Mouse (Mus musculus) forebrain, embryonic 15.5 days (tissue): ENCODE measurements around the gene Defb30. TPM values are rescaled to one million over a fixed set of nuclear protein-coding genes. Genes with fewer than 3 reads are reported as not detected.

ENCODE experiments used
- ATAC-seq: fragments of 200-750 bp; cut with Nextera tagmentation; replicated peaks from 2 replicates; pipeline ENCODE4 v1.8.0; 2017; ENCODE audit warnings: mild to moderate bottlenecking, moderate TSS enrichment, moderate library complexity
- H3K27ac ChIP-seq: fragments of 300-500 bp; sonication (generic); replicated peaks from 2 replicates; pipeline ENCODE4 v1.5.1; 2015; ENCODE audit warnings: mild to moderate bottlenecking, inconsistent platforms
- H3K27me3 ChIP-seq: fragments of 300-500 bp; sonication (generic); 2 replicates; pipeline ENCODE4 v1.6.1; 2015; ENCODE audit warnings: inconsistent platforms
- H3K36me3 ChIP-seq: fragments of 300-500 bp; sonication (generic); 2 replicates; pipeline ENCODE4 v1.6.1; 2015; ENCODE audit warnings: mild to moderate bottlenecking, inconsistent platforms
- H3K4me1 ChIP-seq: fragments of 300-500 bp; sonication (generic); 2 replicates; pipeline ENCODE4 v1.6.1; 2015; ENCODE audit warnings: inconsistent platforms
- H3K4me2 ChIP-seq: fragments of 300-500 bp; sonication (generic); replicated peaks from 2 replicates; pipeline ENCODE4 v1.6.1; 2015; ENCODE audit warnings: mild to moderate bottlenecking, inconsistent platforms
- H3K4me3 ChIP-seq: fragments of 300-500 bp; sonication (generic); 2 replicates; pipeline ENCODE4 v1.5.1; 2015; ENCODE audit warnings: mild to moderate bottlenecking, inconsistent platforms
- H3K9ac ChIP-seq: fragments of 300-500 bp; sonication (generic); replicated peaks from 2 replicates; pipeline ENCODE4 v1.6.1; 2015; ENCODE audit warnings: mild to moderate bottlenecking, inconsistent platforms
- H3K9me3 ChIP-seq: fragments of 300-500 bp; sonication (generic); 2 replicates; pipeline ENCODE4 v1.6.1; 2016; ENCODE audit warnings: inconsistent platforms
- whole genome bisulfite sequencing: fragments of 180-500 bp; shearing (Covaris S2); methylation state at CpG from one replicate; pipeline ENCODE4 v1.1.7; 2015; ENCODE audit warnings: mixed read lengths; 5-methylcytosine and 5-hydroxymethylcytosine counted together
- polyA plus RNA-seq: library from polyadenylated mRNA; unstranded; fragments of >200 nt; fragmentation: Nextera tagmentation; extraction: Ambion mirVana; gene quantifications from 2 replicates; pipeline ENCODE4 v1.2.1, GENCODE M21; 2015

The Defb30 gene
- polyA plus RNA-seq, 1 experiment from 2014 or later: not detected

DNA sequence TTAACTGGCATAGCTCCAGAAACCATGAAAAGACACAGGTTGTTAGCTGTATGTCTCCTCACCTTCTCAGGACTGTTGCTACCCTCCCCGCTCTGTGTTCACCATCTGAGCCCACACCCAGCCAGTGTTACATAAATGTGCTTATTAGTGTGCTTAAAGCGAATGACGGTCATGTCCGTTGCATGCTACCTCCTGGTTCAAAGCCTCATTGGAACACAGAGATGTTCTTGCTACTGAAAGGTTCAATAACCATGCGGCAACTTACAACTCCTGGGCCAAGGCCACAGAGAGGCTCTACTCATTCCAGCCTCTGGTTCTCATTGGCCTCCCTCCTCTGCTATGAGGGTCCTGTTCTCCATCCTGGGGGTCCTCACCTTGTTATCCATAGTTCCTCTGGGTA is 38.3 kb downstream of the Defb30 start, which contains the start of gene Defb43:
Gene Defb43, plus strand, starts transcription at position 301 of the 400 bp plus-strand sequence.
- no peaks in the 10 kb centered on the region for H3K9me3 ChIP-seq
- ATAC-seq: no peak
- no peaks in the 10 kb centered on the region for H3K4me1 ChIP-seq
- no peaks in the 10 kb centered on the region for H3K27me3 ChIP-seq
- H3K27ac ChIP-seq: no peak within 1 kb of the TSS
- H3K36me3 ChIP-seq: no peaks in the 10 kb centered on the region
- H3K4me2 ChIP-seq: no peak within 1 kb of the TSS
- 90% methylated on average over 5 of the region's 5 CpGs for WGBS
- no peak within 1 kb of the TSS for H3K9ac ChIP-seq
- H3K4me3 ChIP-seq: no peak within 1 kb of the TSS

GRCm38 (mm10) chr14:63002588-63002987 is 47.2 kb downstream of the Defb30 start:
- H3K4me2 ChIP-seq: no peak overlapping the region
- WGBS: 67% methylated on average over 2 of the region's 2 CpGs
- ATAC-seq: no peak

DNA sequence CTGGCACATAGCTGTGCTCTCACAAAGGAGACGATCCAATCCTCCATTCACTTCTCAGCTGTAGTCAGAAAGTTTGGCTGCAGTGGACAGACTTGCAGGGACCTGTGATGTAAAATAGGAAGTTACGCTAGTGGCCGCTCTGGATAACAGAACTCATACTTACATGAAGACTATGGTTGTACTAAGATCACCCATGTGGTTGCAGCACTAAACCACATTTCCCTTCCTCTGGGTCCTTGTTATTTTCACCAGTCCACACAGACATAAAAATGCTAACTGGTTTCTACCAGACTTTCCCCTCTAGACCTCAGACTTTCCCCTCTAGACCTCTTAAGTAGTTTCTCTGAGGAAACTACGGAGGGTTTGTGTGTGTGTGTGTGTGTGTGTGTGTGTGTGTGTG is 50.8 kb downstream of the Defb30 start:
- ATAC-seq: no peak
- WGBS: 90% methylated on average over 4 of the region's 4 CpGs
- Histone ChIP-seq H3K9ac (no peak overlapping the region), H3K4me2 (no peak overlapping the region), H3K4me3 (no peak overlapping the region), H3K27me3 (no peaks in the 10 kb centered on the region), H3K27ac (no peak overlapping the region), H3K4me1 (no peaks in the 10 kb centered on the region), H3K9me3 (no peaks in the 10 kb centered on the region), H3K36me3 (no peaks in the 10 kb centered on the region)

More at GRCm38 (mm10) chr14:63002588-63002987, 47.2 kb downstream of the Defb30 start:
- H3K4me1 ChIP-seq: no peaks in the 10 kb centered on the region
- H3K27me3 ChIP-seq: no peaks in the 10 kb centered on the region
- H3K4me3 ChIP-seq: no peak overlapping the region
- no peak overlapping the region for H3K9ac ChIP-seq
- H3K36me3 ChIP-seq: no peaks in the 10 kb centered on the region
- no peak overlapping the region for H3K27ac ChIP-seq
- H3K9me3 ChIP-seq: no peaks in the 10 kb centered on the region

GRCm38 (mm10) chr14:62997777-62998176 is 52.0 kb downstream of the Defb30 start, which contains the start of gene Defb47:
TSS of gene Defb47 (plus strand) at chr14:62998077.
- H3K9me3 ChIP-seq: no peaks in the 10 kb centered on the region
- H3K4me3 ChIP-seq: no peak within 1 kb of the TSS
- no peaks in the 10 kb centered on the region for H3K4me1 ChIP-seq
- H3K27me3 ChIP-seq: no peaks in the 10 kb centered on the region
- WGBS: 82% methylated on average over 8 of the region's 8 CpGs
- ATAC-seq: no peak
- H3K27ac ChIP-seq: no peak within 1 kb of the TSS
- no peak within 1 kb of the TSS for H3K4me2 ChIP-seq
- no peak within 1 kb of the TSS for H3K9ac ChIP-seq
- no peaks in the 10 kb centered on the region for H3K36me3 ChIP-seq

DNA sequence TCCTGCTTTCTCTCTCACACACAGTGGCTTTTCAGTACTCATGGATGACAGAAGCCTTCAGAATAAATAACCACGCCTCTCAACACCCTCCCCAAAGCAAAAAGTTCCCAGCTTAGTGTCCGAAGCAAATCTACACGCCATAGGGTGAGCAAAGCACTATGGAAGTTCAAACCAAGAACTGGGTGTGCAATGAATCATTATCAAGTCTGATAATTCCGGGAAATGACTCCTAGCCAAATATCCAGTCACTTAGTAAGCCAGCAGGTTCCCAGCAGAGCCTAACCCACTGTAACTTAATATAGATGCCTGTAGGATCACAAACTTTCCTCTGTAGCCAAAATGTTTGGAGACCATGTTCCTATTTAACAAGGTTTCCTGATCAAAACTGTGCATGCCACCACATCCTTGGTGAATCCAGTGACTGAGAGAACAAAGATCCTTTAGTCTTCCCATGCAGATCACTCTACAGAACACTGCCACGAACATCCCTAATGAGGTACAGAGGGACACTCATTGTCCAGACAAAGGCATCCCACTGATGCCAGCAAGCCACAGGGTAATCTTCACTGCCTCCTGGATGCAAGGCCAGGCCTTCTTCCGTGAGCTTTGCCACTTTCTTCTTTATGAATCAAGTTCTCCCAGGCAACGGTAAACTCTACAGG is 57.8 kb downstream of the Defb30 start:
- WGBS: 51% methylated on average over 7 of the region's 7 CpGs
- no peaks in the 10 kb centered on the region for H3K27me3 ChIP-seq
- H3K9ac ChIP-seq: no peak overlapping the region
- H3K36me3 ChIP-seq: no peaks in the 10 kb centered on the region
- no peak for ATAC-seq
- no peaks in the 10 kb centered on the region for H3K9me3 ChIP-seq
- no peak overlapping the region for H3K4me3 ChIP-seq
- no peak overlapping the region for H3K4me2 ChIP-seq
- no peak overlapping the region for H3K27ac ChIP-seq
- H3K4me1 ChIP-seq: no peaks in the 10 kb centered on the region

DNA sequence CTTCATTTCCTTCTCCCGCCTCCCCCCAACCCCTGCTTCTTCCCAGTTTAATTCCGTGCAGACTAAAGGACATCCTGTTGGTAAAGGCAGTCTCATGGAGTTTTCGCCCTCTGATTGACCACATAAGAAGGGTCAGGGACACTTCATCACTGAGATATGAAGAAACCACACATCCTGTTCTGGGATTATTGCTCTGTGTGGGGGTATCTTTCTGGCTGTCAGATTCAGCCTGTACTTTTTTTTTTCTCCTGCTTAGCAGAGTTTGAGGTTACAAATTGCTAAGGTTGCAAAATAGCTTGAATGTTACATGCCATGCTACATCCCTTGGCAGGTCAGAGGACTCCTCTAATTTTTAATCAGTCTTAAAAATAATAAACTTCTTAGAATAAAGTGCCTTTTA is 58.5 kb downstream of the Defb30 start:
- Histone ChIP-seq H3K9me3 (no peaks in the 10 kb centered on the region), H3K27ac (no peak overlapping the region), H3K27me3 (no peaks in the 10 kb centered on the region), H3K4me2 (no peak overlapping the region), H3K9ac (no peak overlapping the region), H3K4me3 (no peak overlapping the region), H3K36me3 (no peaks in the 10 kb centered on the region), H3K4me1 (no peaks in the 10 kb centered on the region)
- WGBS: 82% methylated on average over 3 of the region's 3 CpGs
- no peak for ATAC-seq

- H3K4me3 ChIP-seq: no peak within 1 kb of the TSS
- H3K27me3 ChIP-seq: no peaks in the 10 kb centered on the region
- WGBS: 78% methylated on average over 1 of the region's 1 CpGs
- H3K27ac ChIP-seq: no peak within 1 kb of the TSS
- H3K9me3 ChIP-seq: no peaks in the 10 kb centered on the region
- no peaks in the 10 kb centered on the region for H3K4me1 ChIP-seq
- H3K9ac ChIP-seq: no peak within 1 kb of the TSS
- H3K36me3 ChIP-seq: no peaks in the 10 kb centered on the region
- ATAC-seq: no peak
- H3K4me2 ChIP-seq: no peak within 1 kb of the TSS
Observed at GRCm38 (mm10) chr14:62984410-62984809, 65.3 kb downstream of the Defb30 start, which contains the start of gene Defb48. TSS of gene Defb48 (minus strand) at chr14:62984510.

Other genes starting within 250 kb of the Defb30 start
- 8.5 and 8.7 TPM in 2 replicates for gene Wdfy2, start 212.3 kb downstream of the Defb30 start, polyA plus RNA-seq
- not detected in 2 replicates for gene Defb48, start 65.5 kb downstream of the Defb30 start, polyA plus RNA-seq
- gene Defb47, start 51.9 kb downstream of the Defb30 start, polyA plus RNA-seq: not detected in 2 replicates
- not detected in 2 replicates for gene Defb43, start 38.2 kb downstream of the Defb30 start, polyA plus RNA-seq
- gene Defb42, start 3.0 kb downstream of the Defb30 start, polyA plus RNA-seq: 0.48 TPM in 1 of 2 replicates, not detected in the other